Mouse (Mus musculus) skeletal muscle tissue, adult 2 months (tissue): ENCODE results near the gene Mlh3.
A peak's percentile ranks its signal among the peaks of the same experiment; 100 is the strongest.

ENCODE experiments used
- DNase-seq: peaks from one replicate; pipeline ENCODE4 v3.0.0-alpha.2; 2012; ENCODE audit warnings: low read depth, low spot score

Gene Mlh3

GRCm38 (mm10) chr12:85280845-85281651, 10.6 kb upstream of the Mlh3 start:
- no peak for DNase-seq

DNA sequence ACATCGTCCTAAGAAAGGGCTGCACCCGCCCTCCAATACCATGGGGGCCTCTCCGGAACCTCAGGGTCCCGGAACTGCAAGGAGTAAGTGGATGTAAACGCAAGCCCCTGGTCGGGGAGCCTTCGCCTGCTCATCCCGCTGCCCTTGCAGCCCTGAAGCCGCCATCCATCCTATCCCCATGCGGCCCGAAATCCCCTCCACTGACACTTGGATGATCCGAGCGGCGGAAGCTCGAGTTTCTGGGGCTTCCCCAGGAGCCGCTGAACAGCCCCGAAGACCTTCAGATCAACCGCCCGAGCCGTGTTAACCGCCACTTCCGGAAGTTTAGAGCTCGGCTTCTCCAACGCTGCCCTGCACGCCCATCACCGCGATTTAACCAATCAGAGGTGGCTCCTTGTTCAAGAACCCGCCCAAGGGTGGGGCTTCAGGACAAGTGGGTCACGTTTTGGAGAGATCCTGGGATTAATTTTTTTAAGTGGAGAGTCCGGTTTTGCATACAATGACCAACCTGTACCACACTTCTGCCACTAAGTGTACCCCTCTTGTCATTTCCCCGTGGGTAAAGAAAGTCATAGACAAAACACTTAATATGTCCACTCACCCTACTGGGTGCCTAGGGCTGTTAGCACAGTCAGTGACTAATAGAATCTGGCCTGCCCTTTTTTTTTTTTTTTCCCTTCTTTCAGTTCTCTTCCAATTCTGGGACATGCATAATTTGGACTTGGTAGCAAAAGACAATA, 9.9 kb upstream of the Mlh3 start:
- peak; percentile 91 for DNase-seq

DNA sequence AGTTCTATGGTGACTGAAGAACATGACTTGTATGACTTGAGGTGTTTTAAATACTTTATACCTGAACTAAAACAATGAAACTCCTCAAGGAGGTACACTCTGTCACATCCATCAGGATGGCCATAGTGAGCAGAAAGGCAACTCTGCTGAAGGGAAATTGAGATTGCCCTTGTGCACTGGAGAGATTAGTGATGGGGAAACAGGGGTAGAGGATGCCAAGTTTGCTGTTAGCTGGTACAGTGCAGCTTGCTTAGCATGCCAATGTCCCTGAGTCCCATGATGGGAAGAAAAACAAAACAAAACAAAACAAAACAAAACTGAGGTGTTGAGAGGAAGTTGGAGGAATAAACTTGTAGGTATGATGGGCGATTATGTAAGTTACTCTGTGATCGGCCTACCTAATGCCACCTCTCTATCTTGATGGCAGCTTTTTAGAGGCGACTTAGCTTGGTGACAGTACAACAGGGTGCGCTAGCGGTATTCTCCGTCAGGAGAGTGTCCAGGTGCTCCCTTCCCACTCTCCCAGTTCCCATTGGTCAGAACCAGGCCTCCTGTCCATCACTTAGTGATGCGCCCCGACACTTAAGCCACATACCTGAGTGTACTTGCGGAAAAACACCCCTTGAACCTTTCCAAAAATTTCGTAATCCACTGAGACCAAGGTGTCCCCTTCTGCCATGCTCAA, 9.1 kb upstream of the Mlh3 start:
- DNase-seq: no peak

DNA sequence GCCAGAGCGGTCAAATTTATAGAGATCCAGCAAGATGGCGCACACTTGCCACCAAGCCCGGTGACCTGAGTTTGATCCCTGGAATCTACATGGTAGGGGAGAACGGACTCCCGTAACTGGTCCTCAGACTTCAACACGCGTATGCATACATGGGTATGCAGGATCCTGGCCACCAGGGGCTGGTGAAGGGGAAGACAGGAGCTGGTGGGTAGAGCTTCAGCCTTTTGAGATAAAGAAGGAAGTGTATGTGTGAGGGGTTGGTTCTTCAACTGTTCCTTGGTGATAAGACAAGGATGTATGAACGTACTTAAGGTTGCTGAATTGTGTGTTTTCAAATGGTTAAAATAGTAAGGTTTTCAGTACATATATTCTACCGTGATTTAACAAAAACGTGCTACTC, 8.5 kb upstream of the Mlh3 start:
- no peak for DNase-seq

DNA sequence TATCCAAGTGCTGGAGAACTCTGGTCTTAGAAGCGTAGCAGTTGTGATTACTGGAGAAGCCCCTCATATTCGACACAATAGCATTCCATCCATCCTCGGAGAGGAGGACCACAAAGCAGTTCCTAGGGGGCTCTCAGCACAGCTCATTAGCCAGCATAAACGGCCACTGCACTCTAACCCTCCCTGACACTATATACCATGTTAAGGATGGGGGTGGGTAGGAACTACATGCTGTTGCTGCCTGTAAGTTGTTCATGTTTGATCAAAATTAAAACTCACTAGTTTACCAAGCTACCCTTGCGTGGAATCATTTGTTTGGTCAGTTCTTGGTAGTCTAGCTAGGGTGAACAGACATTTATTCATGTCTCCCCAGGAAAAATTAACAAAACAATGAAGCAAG, 5.9 kb upstream of the Mlh3 start:
- no peak for DNase-seq

DNA sequence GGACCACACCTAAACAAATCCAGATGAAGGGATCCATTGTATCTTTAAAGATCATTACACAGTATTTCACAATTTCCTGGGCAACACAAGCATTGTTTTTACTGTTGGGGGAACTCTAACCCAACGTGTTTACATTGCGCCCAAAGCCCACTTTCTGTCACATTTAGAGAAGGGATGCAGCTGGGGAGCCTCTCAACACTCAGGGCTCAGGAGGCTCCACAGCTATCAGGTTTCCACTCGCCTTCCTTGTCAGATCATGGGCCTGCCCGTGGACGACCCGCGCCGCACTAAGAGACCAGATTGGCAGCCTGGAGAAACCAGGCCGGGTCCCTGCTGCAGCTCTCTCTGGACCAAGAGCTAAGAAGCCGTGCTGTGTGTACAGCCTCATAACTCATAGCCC, 3.1 kb upstream of the Mlh3 start:
- DNase-seq: no peak

GRCm38 (mm10) chr12:85271843-85272206, 1.4 kb upstream of the Mlh3 start:
- DNase-seq: no peak

GRCm38 (mm10) chr12:85271132-85271842, 888 bp upstream of the Mlh3 start:
- DNase-seq: no peak

DNA sequence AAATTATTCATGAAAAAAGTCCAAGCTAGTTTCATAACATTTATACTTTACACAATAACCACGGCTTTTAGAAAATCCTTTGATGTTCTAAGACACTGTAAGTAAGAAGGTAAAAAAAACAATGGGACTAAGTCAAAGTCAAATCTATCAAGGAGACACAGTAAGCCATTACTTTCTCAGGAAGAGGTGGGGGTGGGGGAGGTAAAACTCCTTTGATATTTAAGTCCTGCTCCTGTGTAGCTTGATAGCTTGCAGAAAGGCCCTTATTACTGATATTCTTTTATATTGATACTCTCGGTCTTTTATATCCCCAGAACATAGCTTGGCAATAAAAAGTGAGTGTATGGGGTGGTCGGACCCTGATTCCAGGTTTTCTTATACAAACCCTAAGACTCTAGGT, 578 bp downstream of the Mlh3 start:
- DNase-seq: no peak

DNA sequence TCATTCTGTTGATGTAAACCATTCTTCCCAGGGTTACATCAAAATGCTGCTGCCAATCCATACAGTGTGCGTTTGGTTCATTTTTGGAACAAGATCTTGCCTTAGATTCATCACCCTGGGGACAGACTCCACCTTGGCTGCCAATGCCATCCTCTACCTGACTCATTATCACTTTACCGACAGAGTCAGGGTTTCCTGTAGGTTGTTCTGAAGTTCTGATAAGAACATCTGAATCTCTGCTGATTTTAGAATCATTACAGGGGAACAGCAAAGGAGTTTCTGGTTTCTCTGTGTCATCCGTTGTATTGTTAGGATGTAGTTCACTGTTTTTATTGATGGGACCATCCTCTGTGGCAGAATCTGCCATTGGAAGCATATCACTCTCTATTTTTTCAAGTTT, 4.2 kb downstream of the Mlh3 start:
- DNase-seq: no peak

DNA sequence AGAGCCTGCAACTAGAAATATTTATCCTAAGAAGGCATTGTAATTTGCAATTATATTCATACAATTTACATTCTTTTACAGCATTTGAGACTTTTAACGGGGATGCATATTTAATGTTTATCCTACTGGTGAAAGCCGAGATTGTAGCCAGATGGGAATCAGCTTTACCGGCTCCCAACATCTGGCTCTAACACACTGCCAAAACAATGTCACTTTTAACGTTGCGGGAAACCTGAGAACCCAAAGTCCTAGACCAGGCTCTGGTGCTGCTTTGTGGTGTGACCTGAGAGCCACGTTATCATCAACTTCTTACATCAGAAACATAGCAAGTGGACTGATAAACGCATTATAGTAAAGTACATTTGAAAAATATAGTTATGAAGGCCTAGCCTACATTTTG, 5.5 kb downstream of the Mlh3 start:
- DNase-seq: no peak

GRCm38 (mm10) chr12:85264531-85264930, 5.9 kb downstream of the Mlh3 start:
- no peak for DNase-seq

GRCm38 (mm10) chr12:85263190-85263589, 7.2 kb downstream of the Mlh3 start:
- DNase-seq: no peak

- DNase-seq: no peak
Observed at GRCm38 (mm10) chr12:85262489-85262888, 7.9 kb downstream of the Mlh3 start.

GRCm38 (mm10) chr12:85257008-85257639, 13.3 kb downstream of the Mlh3 start:
- DNase-seq: no peak

DNA sequence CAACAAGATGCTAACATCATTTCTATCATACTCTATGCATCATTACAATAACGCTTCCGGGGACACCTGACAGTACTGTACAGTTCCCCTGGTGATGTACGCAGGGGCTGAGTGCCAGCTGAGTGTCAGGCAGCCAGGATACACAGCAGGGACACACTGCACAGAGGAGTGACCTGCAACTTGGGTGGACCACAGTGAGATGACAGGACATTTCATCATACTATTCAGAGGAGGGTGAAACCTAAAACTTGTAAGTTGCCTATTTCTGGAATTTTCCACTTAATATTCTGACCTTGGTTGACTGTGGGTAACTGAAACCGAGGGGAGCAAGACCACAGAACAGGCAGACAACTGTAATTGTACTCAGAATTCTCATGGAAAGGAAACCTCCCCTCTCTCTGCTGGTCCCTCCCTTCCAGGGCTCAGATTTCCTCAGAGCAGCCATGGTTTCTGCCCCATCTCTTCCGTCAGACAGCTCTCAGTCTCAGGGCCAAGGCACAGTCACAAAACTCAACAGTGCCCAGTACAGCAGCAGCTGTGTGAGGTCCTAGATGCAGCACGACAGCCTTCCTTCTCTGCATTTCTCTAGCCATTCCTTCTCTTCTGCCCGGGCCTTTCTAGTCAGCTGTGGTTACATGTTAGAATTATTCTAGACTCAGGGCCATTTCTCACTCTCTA, 14.2 kb downstream of the Mlh3 start:
- no peak for DNase-seq

GRCm38 (mm10) chr12:85252083-85252482, 18.3 kb downstream of the Mlh3 start:
- no peak for DNase-seq

DNA sequence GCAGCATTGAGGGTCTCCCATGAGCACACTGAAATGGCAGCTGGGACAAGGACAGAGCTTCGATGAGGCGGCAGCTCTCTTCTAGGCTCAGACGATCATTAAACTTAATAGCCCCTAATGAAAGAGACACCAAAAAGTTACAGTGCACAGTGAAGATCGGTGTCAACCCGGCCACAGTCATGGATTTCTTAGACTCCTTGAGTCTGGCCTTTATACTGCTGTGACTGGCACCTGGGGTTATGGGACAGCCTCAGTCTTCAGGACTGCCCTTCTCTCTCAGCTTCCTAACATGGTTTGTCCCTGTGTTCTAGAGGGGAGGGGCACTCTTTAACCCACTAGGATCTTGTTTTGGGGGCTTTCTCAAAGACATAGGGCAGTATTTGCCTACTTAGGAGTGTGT, 32.8 kb downstream of the Mlh3 start:
- DNase-seq: no peak

GRCm38 (mm10) chr12:85233376-85234358, 36.7 kb downstream of the Mlh3 start:
- no peak for DNase-seq
